Mouse (Mus musculus) heart, adult 2 months (tissue): ENCODE data around the gene Cap1. TPM values are rescaled to one million over a fixed set of nuclear protein-coding genes. Genes with fewer than 3 reads are reported as not detected.

Source experiments
- DNase-seq, 2 experiments: peaks; one replicate each; pipeline ENCODE4 v3.0.0; 2021
- H3K27ac ChIP-seq: fragments of 200-600 bp; 2 replicates; pipeline ENCODE4 v1.8.1; 2022
- H3K27me3 ChIP-seq: fragments of 200-500 bp; 2 replicates; pipeline ENCODE4 v1.6.1; 2012; ENCODE audit warnings: mild to moderate bottlenecking, low read length, inconsistent platforms, mixed read lengths; ENCODE audit not compliant: control insufficient read depth, insufficient read depth
- H3K36me3 ChIP-seq: fragments of 200-500 bp; 2 replicates; pipeline ENCODE4 v1.6.1; 2012; ENCODE audit warnings: low read length, inconsistent platforms; ENCODE audit not compliant: control insufficient read depth, insufficient read depth
- H3K4me1 ChIP-seq: fragments of 200-500 bp; 2 replicates; pipeline ENCODE4 v1.6.1; 2011; ENCODE audit warnings: low read length; ENCODE audit not compliant: control insufficient read depth, insufficient read depth
- H3K4me3 ChIP-seq: fragments of 200-600 bp; 2 replicates; pipeline ENCODE4 v1.8.1; 2022
- H3K79me2 ChIP-seq: fragments of 200-500 bp; replicated peaks from 2 replicates; pipeline ENCODE4 v1.6.1; 2012; ENCODE audit warnings: mild to moderate bottlenecking, inconsistent platforms, low read length, moderate library complexity, mixed read lengths; ENCODE audit not compliant: control insufficient read depth, insufficient read depth
- H3K9ac ChIP-seq: fragments of 200-500 bp; 2 replicates; pipeline ENCODE4 v1.6.1; 2012; ENCODE audit warnings: low read depth, mild to moderate bottlenecking, control low read depth, inconsistent platforms, low read length, mixed read lengths
- CTCF ChIP-seq: fragments of 200-600 bp; IDR thresholded peaks from 2 replicates; pipeline ENCODE4 v1.8.1; 2022; ENCODE audit warnings: antibody characterized with exemption, mild to moderate bottlenecking, moderate library complexity
- EP300 ChIP-seq: fragments of 200-500 bp; IDR thresholded peaks from 2 replicates; pipeline ENCODE4 v1.6.1; 2011; ENCODE audit warnings: low read depth, low read length, control low read depth; ENCODE audit not compliant: insufficient read depth
- POLR2A ChIP-seq: fragments of 200-500 bp; IDR thresholded peaks from 2 replicates; pipeline ENCODE4 v1.6.1; 2011; ENCODE audit warnings: mild to moderate bottlenecking, low read depth, low read length, control low read depth; ENCODE audit not compliant: insufficient read depth
- WGBS: fragments of 180-500 bp; shearing (Covaris S2); methylation state at CpG from one replicate; pipeline ENCODE4 v1.1.7; 2018; 5-methylcytosine and 5-hydroxymethylcytosine counted together
- intact Hi-C: fragments of 180-260 bp; cut with DNase I; formaldehyde crosslinking; loops from one replicate; pipeline ENCODE4 v1.15.1; 2025
- polyA plus RNA-seq: library from polyadenylated mRNA; depleted of rRNA; stranded (reverse); fragments of >200 nt; gene quantifications from 2 replicates; pipeline ENCODE4 v1.2.3, GENCODE M21; 2012
- total RNA-seq, 2 experiments: library from RNA; stranded (reverse); gene quantifications; 2 replicates each; pipeline ENCODE4 v1.2.3; 2021

Gene Cap1
- total and polyA plus RNA-seq, 3 experiments: 38.3 to 53.4 (median 48.4) TPM

DNA sequence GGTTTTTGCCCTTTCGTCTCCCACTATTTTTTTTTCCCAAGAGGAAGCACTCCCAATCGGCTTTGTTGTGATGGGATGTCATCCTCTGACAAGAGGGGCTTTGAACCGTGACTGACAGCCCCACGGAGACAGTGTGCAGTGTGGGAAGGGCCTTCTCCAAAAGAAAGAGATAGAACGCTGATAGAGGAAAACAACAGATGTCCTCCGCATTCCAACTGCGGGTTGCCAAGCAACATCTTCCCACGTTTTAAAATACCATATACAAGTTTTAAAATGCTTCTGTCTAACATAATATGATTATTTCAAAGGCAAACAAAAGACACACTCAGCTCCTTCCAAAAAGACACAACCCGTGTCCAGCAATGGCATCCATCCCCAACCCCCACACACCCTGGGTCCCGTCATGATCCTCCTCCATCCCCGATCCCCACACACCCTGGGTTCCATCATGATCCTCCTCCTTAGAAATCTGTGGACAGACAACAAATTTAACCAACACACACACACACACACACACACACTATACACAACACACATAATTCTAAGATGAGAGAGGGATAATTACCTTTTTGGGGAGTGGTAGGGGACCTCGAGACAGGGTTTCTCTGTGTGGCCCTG is 23.8 kb upstream of the Cap1 start:
- H3K9ac ChIP-seq: no peak overlapping the region
- no peak overlapping the region for H3K4me3 ChIP-seq

GRCm38 (mm10) chr4:122905359-122905758 is 19.5 kb upstream of the Cap1 start:
- Histone ChIP-seq H3K79me2 (no peaks in the 10 kb centered on the region), H3K4me1 (no peaks in the 10 kb centered on the region; the same call in 1 of the 2 replicates), H3K4me3 (no peak overlapping the region), H3K9ac (no peak overlapping the region), H3K27me3 (no peaks in the 10 kb centered on the region), H3K27ac (no peak overlapping the region), H3K36me3 (no peaks in the 10 kb centered on the region)
- no peak for DNase-seq
- intact Hi-C loops: no loop called here
- 77% methylated on average over 10 of the region's 10 CpGs for WGBS
- no peak for TF ChIP-seq POLR2A

More for the DNA sequence above, 23.8 kb upstream of the Cap1 start:
- intact Hi-C loops: no loop called here
- H3K36me3 ChIP-seq: no peaks in the 10 kb centered on the region
- no peaks in the 10 kb centered on the region for H3K27me3 ChIP-seq
- TF ChIP-seq CTCF (no peak), POLR2A (no peak), EP300 (no peak)
- no peaks in the 10 kb centered on the region for H3K79me2 ChIP-seq
- WGBS: 50% methylated on average over 12 of the region's 12 CpGs
- H3K4me1 ChIP-seq: no peaks in the 10 kb centered on the region; the same call in 1 of the 2 replicates
- no peak overlapping the region for H3K27ac ChIP-seq
- no peak for DNase-seq

GRCm38 (mm10) chr4:122903709-122904108 is 17.9 kb upstream of the Cap1 start:
- Histone ChIP-seq H3K79me2 (no peaks in the 10 kb centered on the region), H3K36me3 (no peaks in the 10 kb centered on the region), H3K9ac (no peak overlapping the region), H3K27ac (no peak overlapping the region), H3K27me3 (no peaks in the 10 kb centered on the region), H3K4me1 (no peaks in the 10 kb centered on the region; the same call in 1 of the 2 replicates), H3K4me3 (no peak overlapping the region)
- TF ChIP-seq CTCF: no peak
- WGBS: 92% methylated on average over 3 of the region's 3 CpGs
- no peak for DNase-seq
- intact Hi-C loops: loop anchor here (2.0 kb wide), 1 partner anchor 95 kb away; no protein-coding TSS in a partner anchor

- no peak overlapping the region for H3K4me3 ChIP-seq
- H3K27me3 ChIP-seq: no peaks in the 10 kb centered on the region
- H3K9ac ChIP-seq: no peak overlapping the region
- intact Hi-C loops: loop anchor here (2.0 kb wide), 1 partner anchor 93 kb away; no protein-coding TSS in a partner anchor
- H3K36me3 ChIP-seq: no peaks in the 10 kb centered on the region
- H3K4me1 ChIP-seq: no peaks in the 10 kb centered on the region; the same call in 1 of the 2 replicates
- no peak overlapping the region for H3K27ac ChIP-seq
- TF ChIP-seq EP300: no peak
- peak; percentile 64 for TF ChIP-seq CTCF
- TF ChIP-seq POLR2A: no peak
- no peaks in the 10 kb centered on the region for H3K79me2 ChIP-seq
- WGBS: 28% methylated on average over 6 of the region's 6 CpGs
- no peak for DNase-seq
These were observed 16.3 kb upstream of the Cap1 start for GRCm38 (mm10) chr4:122902156-122902555.

- 15% methylated on average over 5 of the region's 5 CpGs for WGBS
These were observed 12.5 kb upstream of the Cap1 start for GRCm38 (mm10) chr4:122898313-122898712.

DNA sequence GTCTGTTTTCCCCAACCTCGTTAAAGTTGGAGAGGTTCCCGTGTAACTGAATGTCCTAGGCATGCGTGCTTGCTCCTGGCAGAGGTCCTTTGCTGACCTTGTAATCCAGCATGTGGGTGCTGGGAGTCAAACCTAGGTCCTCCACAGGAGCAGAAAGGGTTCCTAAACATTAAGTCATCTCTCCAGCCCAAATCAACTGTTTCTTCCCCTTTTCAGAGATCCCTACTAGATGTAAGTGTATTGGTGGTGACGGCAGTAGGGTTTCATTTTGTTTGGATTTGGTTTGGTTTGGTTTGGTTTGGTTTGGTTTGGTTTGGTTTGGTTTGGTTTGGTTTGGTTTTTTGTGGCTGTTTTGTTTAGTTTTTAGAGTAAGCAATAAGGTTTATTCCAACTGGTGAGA is 11.9 kb upstream of the Cap1 start:
- Histone ChIP-seq H3K9ac (no peak overlapping the region), H3K4me1 (no peaks in the 10 kb centered on the region; the same call in 1 of the 2 replicates), H3K27me3 (no peaks in the 10 kb centered on the region), H3K27ac (no peak overlapping the region), H3K36me3 (no peaks in the 10 kb centered on the region), H3K4me3 (no peak overlapping the region), H3K79me2 (no peaks in the 10 kb centered on the region)
- no peak for TF ChIP-seq CTCF
- TF ChIP-seq EP300: no peak
- TF ChIP-seq POLR2A: no peak
- intact Hi-C loops: loop anchor here (1.0 to 2.0 kb wide), 2 partner anchors 88 to 185 kb away; no protein-coding TSS in a partner anchor
- 69% methylated on average over 4 of the region's 4 CpGs for WGBS
- no peak for DNase-seq

More at GRCm38 (mm10) chr4:122898313-122898712, 12.5 kb upstream of the Cap1 start:
- no peak overlapping the region for H3K9ac ChIP-seq
- intact Hi-C loops: loop anchor here (1.0 to 2.0 kb wide), 2 partner anchors 87 to 184 kb away; no protein-coding TSS in a partner anchor
- peak; percentile 90 for TF ChIP-seq CTCF
- no peak for TF ChIP-seq EP300
- no peak for TF ChIP-seq POLR2A
- no peak overlapping the region for H3K4me3 ChIP-seq
- H3K79me2 ChIP-seq: no peaks in the 10 kb centered on the region
- H3K27ac ChIP-seq: no peak overlapping the region
- no peaks in the 10 kb centered on the region; the same call in 1 of the 2 replicates for H3K4me1 ChIP-seq
- DNase-seq: peak; percentile 56 to 68
- no peaks in the 10 kb centered on the region for H3K36me3 ChIP-seq
- no peaks in the 10 kb centered on the region for H3K27me3 ChIP-seq
